Mouse (Mus musculus): Measurements from ENCODE around the gene Adam33. TPM values are rescaled to one million over a fixed set of nuclear protein-coding genes. Genes with fewer than 3 reads are reported as not detected.
A peak's percentile ranks its signal among the peaks of the same experiment; 100 is the strongest.

Adam33 gene
- polyA plus RNA-seq, 1 experiment from 2014 or later, result 0.36 TPM

DNA sequence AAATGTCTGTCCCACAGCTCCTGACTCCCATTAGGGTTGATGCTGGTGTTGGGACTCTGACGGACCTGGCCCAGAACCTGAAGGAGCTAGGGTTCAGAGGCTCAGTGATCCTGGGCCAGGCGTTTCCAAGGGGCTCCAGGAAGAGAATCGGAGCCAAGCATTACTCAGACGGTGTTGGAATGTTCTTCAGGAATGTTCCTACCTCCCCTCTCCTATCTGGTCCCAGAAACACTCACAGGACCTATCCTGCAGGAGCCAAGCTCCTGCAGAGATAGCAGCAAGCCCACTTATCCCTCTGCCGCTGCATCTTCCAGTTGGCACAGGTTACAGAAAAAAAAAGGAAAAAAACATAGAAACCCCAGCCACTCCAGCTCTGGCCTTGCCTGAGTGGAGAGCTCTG lies 2.0 kb downstream of the Adam33 start:
- Histone ChIP-seq H3K27ac (ENCODE audit: low read depth, low read length) (no peak overlapping the region), H3K4me2 (ENCODE audit: low read depth, low read length, severe bottlenecking) (no peak overlapping the region), H3K4me1 (replicated peaks; ENCODE audit: control insufficient read depth, insufficient read depth, low read length) (no peaks in the 10 kb centered on the region), H3K4me3 (ENCODE audit: low read depth, low read length) (no peak overlapping the region), H3K9ac (ENCODE audit: low read length) (no peak overlapping the region), H3K9me3 (ENCODE audit: control insufficient read depth, low read length) (no peaks in the 10 kb centered on the region), H3K27me3 (ENCODE audit: control insufficient read depth, insufficient read depth, low read length) (peaks cover 6% of the 10 kb centered on the region), H3K36me3 (ENCODE audit: control insufficient read depth, insufficient read depth, low read length) (no peaks in the 10 kb centered on the region)
- WGBS, result 70% methylated on average over 5 of the region's 5 CpGs
- ATAC-seq (replicated peaks; ENCODE audit: low FRiP score) (no peak), DNase-seq (ENCODE audit: low spot score) (no peak)

DNA sequence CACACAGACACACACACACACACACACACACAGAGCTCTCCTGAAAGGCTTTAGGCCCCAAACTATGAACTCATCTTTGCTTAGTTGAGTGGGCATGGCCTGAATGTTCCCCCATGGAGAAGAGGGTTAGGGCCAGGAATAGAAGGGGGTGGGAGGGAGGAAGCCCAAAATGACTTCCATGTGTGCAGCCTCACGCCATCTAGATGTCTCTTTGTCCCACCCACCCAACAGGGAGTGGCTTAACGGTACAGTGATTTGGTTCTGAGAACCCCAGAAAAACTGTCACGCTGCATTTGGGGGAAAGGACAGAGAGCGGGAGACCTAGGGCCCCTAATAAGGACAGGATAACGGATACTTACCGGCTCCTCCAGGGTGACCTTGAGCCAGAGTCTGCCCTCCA lies 2.8 kb downstream of the Adam33 start:
- H3K9ac ChIP-seq (ENCODE audit: low read length), result no peak overlapping the region
- no peaks in the 10 kb centered on the region for H3K36me3 ChIP-seq (ENCODE audit: control insufficient read depth, insufficient read depth, low read length)
- H3K9me3 ChIP-seq (ENCODE audit: control insufficient read depth, low read length), result no peaks in the 10 kb centered on the region
- 68% methylated on average over 6 of the region's 6 CpGs for WGBS
- no peak overlapping the region for H3K4me3 ChIP-seq (ENCODE audit: low read depth, low read length)
- no peak overlapping the region for H3K4me2 ChIP-seq (ENCODE audit: low read depth, low read length, severe bottlenecking)
- no peak for ATAC-seq (replicated peaks; ENCODE audit: low FRiP score)
- no peaks in the 10 kb centered on the region for H3K4me1 ChIP-seq (replicated peaks; ENCODE audit: control insufficient read depth, insufficient read depth, low read length)
- H3K27ac ChIP-seq (ENCODE audit: low read depth, low read length), result no peak overlapping the region
- H3K27me3 ChIP-seq (ENCODE audit: control insufficient read depth, insufficient read depth, low read length), result peaks cover 10% of the 10 kb centered on the region
- DNase-seq (ENCODE audit: low spot score), result no peak

GRCm38 (mm10) chr2:131059781-131060540 lies 3.7 kb downstream of the Adam33 start:
- no peak for DNase-seq (ENCODE audit: low spot score)
- Histone ChIP-seq H3K4me2 (ENCODE audit: low read depth, low read length, severe bottlenecking) (no peak overlapping the region), H3K4me1 (replicated peaks; ENCODE audit: control insufficient read depth, insufficient read depth, low read length) (no peaks in the 10 kb centered on the region; the same call in 1 of the 2 replicates), H3K27me3 (ENCODE audit: control insufficient read depth, insufficient read depth, low read length) (peaks cover 18% of the 10 kb centered on the region), H3K27ac (ENCODE audit: low read depth, low read length) (no peak overlapping the region), H3K36me3 (ENCODE audit: control insufficient read depth, insufficient read depth, low read length) (no peaks in the 10 kb centered on the region), H3K4me3 (ENCODE audit: low read depth, low read length) (no peak overlapping the region), H3K9me3 (ENCODE audit: control insufficient read depth, low read length) (no peaks in the 10 kb centered on the region), H3K9ac (ENCODE audit: low read length) (no peak overlapping the region)
- 67% methylated on average over 9 of the region's 9 CpGs for WGBS
- no peak for ATAC-seq (replicated peaks; ENCODE audit: low FRiP score)

- DNase-seq (ENCODE audit: low spot score), result no peak
- no peaks in the 10 kb centered on the region for H3K9me3 ChIP-seq (ENCODE audit: control insufficient read depth, low read length)
- WGBS, result 70% methylated on average over 1 of the region's 1 CpGs
- no peak overlapping the region for H3K9ac ChIP-seq (ENCODE audit: low read length)
- ATAC-seq (replicated peaks; ENCODE audit: low FRiP score), result no peak
- H3K27ac ChIP-seq (ENCODE audit: low read depth, low read length), result no peak overlapping the region
- no peak overlapping the region for H3K4me2 ChIP-seq (ENCODE audit: low read depth, low read length, severe bottlenecking)
- H3K4me3 ChIP-seq (ENCODE audit: low read depth, low read length), result no peak overlapping the region
- peaks cover 4% of the 10 kb centered on the region; the same call in 1 of the 2 replicates for H3K4me1 ChIP-seq (replicated peaks; ENCODE audit: control insufficient read depth, insufficient read depth, low read length)
- H3K27me3 ChIP-seq (ENCODE audit: control insufficient read depth, insufficient read depth, low read length), result peaks cover 24% of the 10 kb centered on the region
- no peaks in the 10 kb centered on the region for H3K36me3 ChIP-seq (ENCODE audit: control insufficient read depth, insufficient read depth, low read length)
Measured at GRCm38 (mm10) chr2:131059377-131059776, 4.2 kb downstream of the Adam33 start.

- H3K4me3 ChIP-seq (ENCODE audit: low read depth, low read length), result no peak overlapping the region
Measured at GRCm38 (mm10) chr2:131058672-131059071, 4.9 kb downstream of the Adam33 start.

GRCm38 (mm10) chr2:131056191-131056590 lies 7.4 kb downstream of the Adam33 start:
- H3K27ac ChIP-seq (ENCODE audit: low read depth, low read length), result no peak overlapping the region
- H3K4me1 ChIP-seq (replicated peaks; ENCODE audit: control insufficient read depth, insufficient read depth, low read length), result peaks cover 12% of the 10 kb centered on the region; the same call in 1 of the 2 replicates
- ATAC-seq (replicated peaks; ENCODE audit: low FRiP score) (peak; percentile 28), DNase-seq (ENCODE audit: low spot score) (peak; percentile 69)
- H3K36me3 ChIP-seq (ENCODE audit: control insufficient read depth, insufficient read depth, low read length), result no peaks in the 10 kb centered on the region
- peak overlapping the region; percentile 18; the same call in 1 of the 2 replicates for H3K4me2 ChIP-seq (ENCODE audit: low read depth, low read length, severe bottlenecking)
- no peaks in the 10 kb centered on the region for H3K9me3 ChIP-seq (ENCODE audit: control insufficient read depth, low read length)
- H3K4me3 ChIP-seq (ENCODE audit: low read depth, low read length), result no peak overlapping the region
- 2% methylated on average over 10 of the region's 10 CpGs for WGBS
- H3K27me3 ChIP-seq (ENCODE audit: control insufficient read depth, insufficient read depth, low read length), result peaks cover 41% of the 10 kb centered on the region
- no peak overlapping the region for H3K9ac ChIP-seq (ENCODE audit: low read length)

More at GRCm38 (mm10) chr2:131058672-131059071, 4.9 kb downstream of the Adam33 start:
- no peak overlapping the region for H3K4me2 ChIP-seq (ENCODE audit: low read depth, low read length, severe bottlenecking)
- WGBS, result 92% methylated on average over 8 of the region's 8 CpGs
- H3K9me3 ChIP-seq (ENCODE audit: control insufficient read depth, low read length), result no peaks in the 10 kb centered on the region
- no peak overlapping the region for H3K27ac ChIP-seq (ENCODE audit: low read depth, low read length)
- no peak overlapping the region for H3K9ac ChIP-seq (ENCODE audit: low read length)
- H3K27me3 ChIP-seq (ENCODE audit: control insufficient read depth, insufficient read depth, low read length), result peaks cover 31% of the 10 kb centered on the region
- H3K36me3 ChIP-seq (ENCODE audit: control insufficient read depth, insufficient read depth, low read length), result no peaks in the 10 kb centered on the region
- peak; percentile 36 for DNase-seq (ENCODE audit: low spot score)
- ATAC-seq (replicated peaks; ENCODE audit: low FRiP score), result no peak
- peaks cover 9% of the 10 kb centered on the region; the same call in 1 of the 2 replicates for H3K4me1 ChIP-seq (replicated peaks; ENCODE audit: control insufficient read depth, insufficient read depth, low read length)

GRCm38 (mm10) chr2:131055631-131056030 lies 8.0 kb downstream of the Adam33 start:
- no peak overlapping the region for H3K27ac ChIP-seq (ENCODE audit: low read depth, low read length)
- peak overlapping the region; percentile 18; the same call in 1 of the 2 replicates for H3K4me2 ChIP-seq (ENCODE audit: low read depth, low read length, severe bottlenecking)
- H3K4me1 ChIP-seq (replicated peaks; ENCODE audit: control insufficient read depth, insufficient read depth, low read length), result peaks cover 12% of the 10 kb centered on the region; the same call in 1 of the 2 replicates
- no peak overlapping the region for H3K4me3 ChIP-seq (ENCODE audit: low read depth, low read length)
- 5% methylated on average over 10 of the region's 10 CpGs for WGBS
- DNase-seq (ENCODE audit: low spot score) (peak; percentile 85), ATAC-seq (replicated peaks; ENCODE audit: low FRiP score) (peak; percentile 40; the same call in 1 of the 2 replicates)
- H3K27me3 ChIP-seq (ENCODE audit: control insufficient read depth, insufficient read depth, low read length), result peaks cover 41% of the 10 kb centered on the region
- no peaks in the 10 kb centered on the region for H3K9me3 ChIP-seq (ENCODE audit: control insufficient read depth, low read length)
- H3K9ac ChIP-seq (ENCODE audit: low read length), result no peak overlapping the region
- H3K36me3 ChIP-seq (ENCODE audit: control insufficient read depth, insufficient read depth, low read length), result no peaks in the 10 kb centered on the region

GRCm38 (mm10) chr2:131054646-131055264 lies 8.9 kb downstream of the Adam33 start:
- DNase-seq (ENCODE audit: low spot score) (peak; percentile 56), ATAC-seq (replicated peaks; ENCODE audit: low FRiP score) (no peak)
- H3K9ac ChIP-seq (ENCODE audit: low read length), result no peak overlapping the region
- H3K9me3 ChIP-seq (ENCODE audit: control insufficient read depth, low read length), result no peaks in the 10 kb centered on the region
- peak overlapping the region; percentile 19; the same call in 1 of the 2 replicates for H3K4me3 ChIP-seq (ENCODE audit: low read depth, low read length)
- H3K36me3 ChIP-seq (ENCODE audit: control insufficient read depth, insufficient read depth, low read length), result no peaks in the 10 kb centered on the region
- peak overlapping the region; percentile 44 for H3K4me2 ChIP-seq (ENCODE audit: low read depth, low read length, severe bottlenecking)
- peaks cover 41% of the 10 kb centered on the region for H3K27me3 ChIP-seq (ENCODE audit: control insufficient read depth, insufficient read depth, low read length)
- peaks cover 12% of the 10 kb centered on the region; the same call in 1 of the 2 replicates for H3K4me1 ChIP-seq (replicated peaks; ENCODE audit: control insufficient read depth, insufficient read depth, low read length)
- under 1% methylated on average over 21 of the region's 21 CpGs for WGBS
- no peak overlapping the region for H3K27ac ChIP-seq (ENCODE audit: low read depth, low read length)
